Mouse (Mus musculus) liver, embryonic 14 days (tissue): ENCODE results near the gene Gm3106. TPM values are rescaled to one million over a fixed set of nuclear protein-coding genes. Genes with fewer than 3 reads are reported as not detected.

Experiments used
- polyA plus RNA-seq: library from polyadenylated mRNA; depleted of rRNA; stranded (reverse); fragments of >200 nt; gene quantifications from 2 replicates; pipeline ENCODE4 v1.2.3, GENCODE M21; 2012; rRNA removed

Gm3106 gene
- not detected in 2 replicates for polyA plus RNA-seq

GRCm38 (mm10) chr5:94217705-94218104 lies at the start of gene Gm3106:
TSS of gene Gm3106 (plus strand) at chr5:94218005.

Other genes starting within 250 kb of the Gm3106 start
- not detected in 2 replicates for gene BC061212, start 147.5 kb upstream of the Gm3106 start, polyA plus RNA-seq
- not detected in 2 replicates for gene Gm6351, start 141.6 kb upstream of the Gm3106 start, polyA plus RNA-seq
- not detected in 2 replicates for gene A430089I19Rik, start 88.8 kb downstream of the Gm3106 start, polyA plus RNA-seq
- gene Gm6502, start 96.4 kb downstream of the Gm3106 start, polyA plus RNA-seq: not detected in 2 replicates
- not detected in 2 replicates for gene AA792892, start 121.7 kb downstream of the Gm3106 start, polyA plus RNA-seq
- not detected in 2 replicates for gene Gm7682, start 227.8 kb downstream of the Gm3106 start, polyA plus RNA-seq